Mouse (Mus musculus) limb, embryonic 10.5 days (tissue): ENCODE data around the gene Gm8857. TPM values are rescaled to one million over a fixed set of nuclear protein-coding genes. Genes with fewer than 3 reads are reported as not detected.
"Not testable (repeated sequence)": the region's sequence is repeated elsewhere in the genome, so short reads cannot be mapped to it uniquely, and the experiment has no call there.

Source experiments
- DNase-seq: peaks from one replicate; pipeline ENCODE4 v3.0.0-alpha.2; 2017; ENCODE audit warnings: low spot score
- H3K27ac ChIP-seq: fragments of 300-500 bp; sonication (generic); 2 replicates; pipeline ENCODE4 v1.5.1; 2016; ENCODE audit warnings: mild to moderate bottlenecking
- H3K27me3 ChIP-seq: fragments of 300-500 bp; sonication (generic); 2 replicates; pipeline ENCODE4 v1.6.1; 2016; ENCODE audit warnings: low read depth, mild to moderate bottlenecking; ENCODE audit not compliant: poor library complexity, severe bottlenecking
- H3K36me3 ChIP-seq: fragments of 300-500 bp; sonication (generic); 2 replicates; pipeline ENCODE4 v1.6.1; 2016; ENCODE audit warnings: mild to moderate bottlenecking, moderate library complexity
- H3K4me1 ChIP-seq: fragments of 300-500 bp; sonication (generic); 2 replicates; pipeline ENCODE4 v1.6.1; 2016
- H3K4me3 ChIP-seq: fragments of 300-500 bp; sonication (generic); 2 replicates; pipeline ENCODE4 v1.5.1; 2016; ENCODE audit warnings: mild to moderate bottlenecking, moderate library complexity
- H3K9me3 ChIP-seq: fragments of 300-500 bp; sonication (generic); replicated peaks from 2 replicates; pipeline ENCODE4 v1.6.1; 2016; ENCODE audit warnings: mild to moderate bottlenecking
- WGBS: fragments of 180-500 bp; shearing (Covaris S2); methylation state at CpG from one replicate; pipeline ENCODE4 v1.1.7; 2016; 5-methylcytosine and 5-hydroxymethylcytosine counted together
- polyA plus RNA-seq: library from polyadenylated mRNA; unstranded; fragments of >200 nt; fragmentation: Nextera tagmentation; extraction: Ambion mirVana; gene quantifications from 2 replicates; pipeline ENCODE4 v1.2.1, GENCODE M21; 2016

Gm8857 gene
- polyA plus RNA-seq: not detected in 2 replicates

GRCm38 (mm10) chr5:10947505-10947904 lies at the start of gene Gm8857, which contains the start of gene Gm8871:
Gm8857 (plus strand) TSS chr5:10947807.
Gm8871 (plus strand) TSS chr5:10947805.
- 81% methylated on average over 3 of the region's 3 CpGs for WGBS
- H3K4me1 ChIP-seq, H3K4me3 ChIP-seq: not testable (repeated sequence)

GRCm38 (mm10) chr5:10953512-10953911 lies 5.9 kb downstream of the Gm8857 start:
- WGBS: 97% methylated on average over 2 of the region's 2 CpGs
- not testable (repeated sequence) for H3K4me1 ChIP-seq, H3K9me3 ChIP-seq, H3K27me3 ChIP-seq, H3K36me3 ChIP-seq, H3K4me3 ChIP-seq, DNase-seq, H3K27ac ChIP-seq

More at GRCm38 (mm10) chr5:10947505-10947904, at the start of gene Gm8857, which contains the start of gene Gm8871:
- not testable (repeated sequence) for H3K9me3 ChIP-seq, H3K27me3 ChIP-seq, H3K27ac ChIP-seq, H3K36me3 ChIP-seq, DNase-seq

- H3K9me3 ChIP-seq, H3K4me3 ChIP-seq, H3K27ac ChIP-seq, DNase-seq, H3K4me1 ChIP-seq, H3K36me3 ChIP-seq, H3K27me3 ChIP-seq: not testable (repeated sequence)
- 79% methylated on average over 5 of the region's 8 CpGs for WGBS
Measured at GRCm38 (mm10) chr5:10958057-10958456, 10.4 kb downstream of the Gm8857 start.

Other genes starting within 250 kb of the Gm8857 start
- not detected in 2 replicates for gene Gm8871, start within 50 bp of the Gm8857 start, polyA plus RNA-seq
- not detected in 2 replicates for gene Gm8879, start 179.8 kb downstream of the Gm8857 start, polyA plus RNA-seq
- not detected in 2 replicates for gene Gm5861, start 235.3 kb downstream of the Gm8857 start, polyA plus RNA-seq